Comparison of ENCODE assay signal across 22 mouse cellular contexts in the genomic region with DNA sequence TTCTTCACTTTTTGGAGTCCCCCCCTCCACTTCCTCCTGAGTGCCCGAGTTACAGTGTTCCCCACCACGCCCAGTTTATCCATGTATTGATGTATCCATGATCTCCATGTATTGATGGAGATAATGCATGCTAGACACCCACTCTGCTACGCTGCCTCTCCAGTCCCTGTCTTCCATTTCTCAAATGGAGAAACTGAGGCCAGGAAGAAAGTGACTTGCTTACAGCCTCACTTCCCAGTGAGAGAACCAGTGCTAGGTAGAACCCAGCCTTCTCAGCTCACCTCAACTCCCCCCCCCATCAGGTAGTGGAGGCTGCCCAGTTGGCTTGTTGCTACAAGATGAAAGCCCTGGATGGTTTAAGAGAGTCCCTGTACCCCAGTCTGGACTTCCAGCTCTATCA. TPM values are rescaled to one million over a fixed set of nuclear protein-coding genes. Genes with fewer than 3 reads are reported as not detected.
DNase-seq lines count a peak whose midpoint lies in the region; ATAC-seq and TF ChIP-seq lines count a peak whose summit lies in the region.
"Had no signal": no experiment of that assay in that cellular context is flagged by ENCODE, and none has a peak within 500 bp of the region (broad histone marks: within the 10 kb centered on the region; RNA-seq: fewer than 3 reads in every experiment).

A gene (plus strand): TSS at position 301 of the 400 bp plus-strand sequence.

- no peaks in the 10 kb centered on the region for H3K36me3 ChIP-seq in embryonic facial prominence, embryonic 13.5 days
- H3K36me3 ChIP-seq in embryonic facial prominence, embryonic 10.5 days (replicated peaks): no peaks in the 10 kb centered on the region
- H3K36me3 ChIP-seq in heart, embryonic 13.5 days: no peaks in the 10 kb centered on the region
- no peaks in the 10 kb centered on the region for H3K36me3 ChIP-seq in liver, embryonic 11.5 days (ENCODE audit: control insufficient read depth, insufficient read depth, low read length)
- H3K36me3 ChIP-seq in liver, postnatal 0 days (replicated peaks; ENCODE audit: insufficient read depth, low read length): no peaks in the 10 kb centered on the region
- H3K36me3 ChIP-seq in thymus, adult 2 months (ENCODE audit: control insufficient read depth, insufficient read depth, low read length): no peaks in the 10 kb centered on the region
- H3K36me3 ChIP-seq: forebrain, embryonic 15.5 days; G1E; hindbrain, embryonic 15.5 days had no signal

- TF ChIP-seq POLR2A in thymus, adult 2 months (IDR thresholded peaks at IDR 0.05; ENCODE audit: control insufficient read depth, extremely low read depth, insufficient read depth, low read length, poor library complexity): no peak

- no peaks in the 10 kb centered on the region for H3K9me3 ChIP-seq in embryonic facial prominence, embryonic 13.5 days
- no peaks in the 10 kb centered on the region for H3K9me3 ChIP-seq in embryonic facial prominence, embryonic 10.5 days
- no peaks in the 10 kb centered on the region for H3K9me3 ChIP-seq in heart, embryonic 13.5 days
- H3K9me3 ChIP-seq in liver, embryonic 11.5 days (ENCODE audit: control insufficient read depth, low read length): peaks cover 3% of the 10 kb centered on the region
- H3K9me3 ChIP-seq in liver, postnatal 0 days (ENCODE audit: low read length): no peaks in the 10 kb centered on the region
- H3K9me3 ChIP-seq: forebrain, embryonic 15.5 days; hindbrain, embryonic 15.5 days had no signal

- no peak for TF ChIP-seq CTCF in liver, postnatal 0 days (IDR thresholded peaks at IDR 0.05; ENCODE audit: low read depth)
- no peak for TF ChIP-seq CTCF in thymus, adult 2 months (IDR thresholded peaks at IDR 0.05; ENCODE audit: borderline replicate concordance, control insufficient read depth, extremely low read depth, insufficient read depth, low read length, poor library complexity)

- H3K9ac ChIP-seq in embryonic facial prominence, embryonic 13.5 days: peak within 1 kb of the TSS; percentile 47; the same call in 1 of the 2 replicates
- 0 out of 2 replicates have a peak within 1 kb of the TSS, but pooled peaks have one; percentile 20 for H3K9ac ChIP-seq in heart, embryonic 13.5 days
- no peak within 1 kb of the TSS for H3K9ac ChIP-seq in liver, embryonic 11.5 days (ENCODE audit: low read depth, low read length)
- no peak within 1 kb of the TSS; the same call in 1 of the 2 replicates for H3K9ac ChIP-seq in liver, postnatal 0 days (replicated peaks)
- H3K9ac ChIP-seq: forebrain, embryonic 15.5 days; hindbrain, embryonic 15.5 days had no signal

- no peak within 1 kb of the TSS for H3K4me3 ChIP-seq in embryonic facial prominence, embryonic 13.5 days
- no peak within 1 kb of the TSS for H3K4me3 ChIP-seq in embryonic facial prominence, embryonic 10.5 days
- H3K4me3 ChIP-seq in heart, embryonic 13.5 days: no peak within 1 kb of the TSS
- no peak within 1 kb of the TSS for H3K4me3 ChIP-seq in liver, embryonic 11.5 days (ENCODE audit: low read depth, low read length)
- H3K4me3 ChIP-seq in liver, postnatal 0 days (ENCODE audit: low read depth, low read length): no peak within 1 kb of the TSS
- 0 out of 2 replicates have a peak within 1 kb of the TSS, but pooled peaks have one; percentile 1 for H3K4me3 ChIP-seq in thymus, adult 2 months (ENCODE audit: control insufficient read depth, insufficient read depth, low read length)
- H3K4me3 ChIP-seq: forebrain, embryonic 15.5 days; hindbrain, embryonic 15.5 days had no signal

- no peaks in the 10 kb centered on the region for H3K27me3 ChIP-seq in embryonic facial prominence, embryonic 13.5 days
- peaks cover 3% of the 10 kb centered on the region; the same call in 1 of the 2 replicates for H3K27me3 ChIP-seq in embryonic facial prominence, embryonic 10.5 days (replicated peaks; ENCODE audit: low read depth, poor library complexity, severe bottlenecking)
- peaks cover 18% of the 10 kb centered on the region for H3K27me3 ChIP-seq in heart, embryonic 13.5 days (replicated peaks)
- no peaks in the 10 kb centered on the region for H3K27me3 ChIP-seq in liver, embryonic 11.5 days (replicated peaks; ENCODE audit: control insufficient read depth, insufficient read depth, low read length)
- H3K27me3 ChIP-seq in liver, postnatal 0 days (ENCODE audit: insufficient read depth, low read length): no peaks in the 10 kb centered on the region
- H3K27me3 ChIP-seq in thymus, adult 2 months (ENCODE audit: control insufficient read depth, insufficient read depth, low read length): no peaks in the 10 kb centered on the region
- H3K27me3 ChIP-seq: forebrain, embryonic 15.5 days; hindbrain, embryonic 15.5 days had no signal

- 89% methylated on average over 3 of the region's 3 CpGs for WGBS in embryonic facial prominence, embryonic 13.5 days
- 85% methylated on average over 3 of the region's 3 CpGs for WGBS in embryonic facial prominence, embryonic 10.5 days
- WGBS in heart, embryonic 13.5 days: 72% methylated on average over 3 of the region's 3 CpGs
- 74% methylated on average over 3 of the region's 3 CpGs for WGBS in liver, embryonic 11.5 days
- 69% methylated on average over 3 of the region's 3 CpGs for WGBS in liver, postnatal 0 days (ENCODE audit: insufficient replicate concordance)
- WGBS in thymus, adult 2 months: 71% methylated on average over 3 of the region's 3 CpGs

- H3K4me1 ChIP-seq in embryonic facial prominence, embryonic 13.5 days: peaks cover 8% of the 10 kb centered on the region
- H3K4me1 ChIP-seq in embryonic facial prominence, embryonic 10.5 days: peaks cover 18% of the 10 kb centered on the region
- peaks cover 26% of the 10 kb centered on the region for H3K4me1 ChIP-seq in heart, embryonic 13.5 days
- peaks cover 8% of the 10 kb centered on the region for H3K4me1 ChIP-seq in liver, embryonic 11.5 days (replicated peaks; ENCODE audit: control insufficient read depth, insufficient read depth, low read length)
- H3K4me1 ChIP-seq in liver, postnatal 0 days (ENCODE audit: insufficient read depth): peaks cover 6% of the 10 kb centered on the region; the same call in 1 of the 2 replicates
- H3K4me1 ChIP-seq in thymus, adult 2 months (replicated peaks; ENCODE audit: control insufficient read depth, insufficient read depth, low read length): peaks cover 35% of the 10 kb centered on the region

- DNase-seq in embryonic facial prominence, embryonic 10.5 days (ENCODE audit: low spot score): no peak
- DNase-seq in heart, adult 11 months: no peak
- no peak for DNase-seq in liver, embryonic 11.5 days (ENCODE audit: low spot score)
- DNase-seq in liver, postnatal 0 days: no peak
- no peak for DNase-seq in thymus, adult 2 months
- no peak for DNase-seq in thymus, postnatal 10 days (ENCODE audit: low spot score in 2 of 2)
- DNase-seq: adrenal gland, adult 8-10 months; adrenal gland, postnatal 36 days; B cell, adult 2 months; cerebellum, adult 2 months; cerebellum, postnatal 10 days; gastrocnemius, postnatal 36 days; kidney, adult 11 months had no signal

- no peak for TF ChIP-seq EP300 in liver, postnatal 0 days (IDR thresholded peaks at IDR 0.05; ENCODE audit: low read depth)

- H3K4me2 ChIP-seq in embryonic facial prominence, embryonic 13.5 days: no peak within 1 kb of the TSS
- no peak within 1 kb of the TSS for H3K4me2 ChIP-seq in heart, embryonic 13.5 days
- peak within 1 kb of the TSS; percentile 14; the same call in 1 of the 2 replicates for H3K4me2 ChIP-seq in liver, embryonic 11.5 days
- no peak within 1 kb of the TSS for H3K4me2 ChIP-seq in liver, postnatal 0 days (ENCODE audit: low read depth, low read length)
- H3K4me2 ChIP-seq: forebrain, embryonic 15.5 days; hindbrain, embryonic 15.5 days had no signal

- no peak within 1 kb of the TSS for H3K27ac ChIP-seq in embryonic facial prominence, embryonic 13.5 days
- no peak within 1 kb of the TSS for H3K27ac ChIP-seq in embryonic facial prominence, embryonic 10.5 days (replicated peaks)
- H3K27ac ChIP-seq in heart, embryonic 13.5 days (replicated peaks): peak within 1 kb of the TSS; percentile 67; the same call in 1 of the 2 replicates
- no peak within 1 kb of the TSS for H3K27ac ChIP-seq in liver, embryonic 11.5 days (ENCODE audit: low read depth, low read length)
- H3K27ac ChIP-seq in liver, postnatal 0 days (ENCODE audit: low read depth): no peak within 1 kb of the TSS
- H3K27ac ChIP-seq in thymus, adult 2 months (ENCODE audit: control insufficient read depth, insufficient read depth, low read length): peak within 1 kb of the TSS; percentile 13; the same call in 1 of the 2 replicates
- H3K27ac ChIP-seq: forebrain, embryonic 15.5 days; hindbrain, embryonic 15.5 days had no signal

- no peak for ATAC-seq in embryonic facial prominence, embryonic 13.5 days (ENCODE audit: insufficient number of reproducible peaks, insufficient read depth, low FRiP score, low TSS enrichment, low read depth)
- no peak for ATAC-seq in heart, embryonic 13.5 days (ENCODE audit: extremely low read depth, insufficient number of reproducible peaks, low FRiP score, low TSS enrichment)
- no peak for ATAC-seq in liver, embryonic 11.5 days (replicated peaks; ENCODE audit: low FRiP score)
- no peak for ATAC-seq in liver, postnatal 0 days
- ATAC-seq: CD4-positive, CD25-positive, alpha-beta regulatory T cell, adult 4 months; forebrain, embryonic 15.5 days had no signal

RNA-seq across cellular contexts. Expression of the gene that starts here (rescaled TPM):
- polyA plus RNA-seq in embryonic facial prominence, embryonic 13.5 days (2015; fragmentation: Nextera tagmentation; extraction: Ambion mirVana): not detected in 2 replicates
- not detected in 2 replicates for polyA plus RNA-seq in embryonic facial prominence, embryonic 10.5 days (2016; fragmentation: Nextera tagmentation; extraction: Ambion mirVana)
- not detected in 2 replicates for polyA plus RNA-seq in heart, embryonic 13.5 days (2015; fragmentation: Nextera tagmentation; extraction: Ambion mirVana)
- not detected in 2 replicates for polyA plus RNA-seq in liver, embryonic 11.5 days (2014; fragmentation: Nextera tagmentation; extraction: Ambion mirVana)
- polyA plus RNA-seq in liver, postnatal 0 days (2015; fragmentation: Nextera tagmentation; extraction: Ambion mirVana): not detected in 2 replicates
- polyA plus RNA-seq in thymus, adult 2 months (2012; rRNA removed): 4.9 and 5.3 TPM in 2 replicates
- polyA plus RNA-seq: cerebellum, adult 2 months; embryonic facial prominence, embryonic 11.5 days; forebrain, embryonic 11.5 days; forebrain, embryonic 15.5 days; G1E; hindbrain, embryonic 11.5 days; hindbrain, embryonic 15.5 days had no signal

Comparison
In these comparisons a context has a peak if more than half of its experiments do, and no peak if none do; other contexts are left out.
1. H3K27ac ChIP-seq: peak in heart, embryonic 13.5 days (single experiment) and thymus, adult 2 months (single experiment); none in embryonic facial prominence, embryonic 13.5 days (single experiment), embryonic facial prominence, embryonic 10.5 days (single experiment), liver, embryonic 11.5 days (single experiment) and liver, postnatal 0 days (single experiment).
2. H3K9ac ChIP-seq: peak in embryonic facial prominence, embryonic 13.5 days (single experiment) and heart, embryonic 13.5 days (single experiment); none in liver, embryonic 11.5 days (single experiment) and liver, postnatal 0 days (single experiment).